Mouse (Mus musculus): Measurements from ENCODE around the gene Arhgef1. TPM values are rescaled to one million over a fixed set of nuclear protein-coding genes. Genes with fewer than 3 reads are reported as not detected.

The Arhgef1 gene
- polyA plus RNA-seq, 1 experiment: 51.4 TPM

GRCm38 (mm10) chr7:24967966-24968365, 65.3 kb downstream of the Arhgef1 start:
- no peaks in the 10 kb centered on the region for H3K79me2 ChIP-seq (ENCODE audit: control insufficient read depth, insufficient read depth)
- H3ac ChIP-seq (ENCODE audit: control insufficient read depth, insufficient read length): no peak overlapping the region
- H3K4me3 ChIP-seq: no peak overlapping the region
- TF ChIP-seq SRF (IDR thresholded peaks at IDR 0.05; ENCODE audit: control insufficient read depth, insufficient read length, low read depth) (no peak), POLR2AphosphoS2 (IDR thresholded peaks at IDR 0.05; ENCODE audit: insufficient read length, low read depth) (no peak), TCF12 (IDR thresholded peaks at IDR 0.05; ENCODE audit: insufficient read depth, poor library complexity, severe bottlenecking) (no peak)
- no peak overlapping the region for H3K4me2 ChIP-seq (ENCODE audit: low read depth)
- no peaks in the 10 kb centered on the region for H3K27me3 ChIP-seq (ENCODE audit: control insufficient read depth, insufficient read depth, insufficient read length)
- no peaks in the 10 kb centered on the region for H3K36me3 ChIP-seq (ENCODE audit: control insufficient read depth, insufficient read depth)

GRCm38 (mm10) chr7:24968463-24968862, 65.8 kb downstream of the Arhgef1 start:
- H3ac ChIP-seq (ENCODE audit: control insufficient read depth, insufficient read length): no peak overlapping the region
- TF ChIP-seq CEBPB (IDR thresholded peaks at IDR 0.05; ENCODE audit: insufficient read depth, poor library complexity, severe bottlenecking): no peak
- no peak for TF ChIP-seq POLR2AphosphoS2 (IDR thresholded peaks at IDR 0.05; ENCODE audit: insufficient read length, low read depth)
- TF ChIP-seq POLR2A (IDR thresholded peaks at IDR 0.05; ENCODE audit: insufficient read length, low read depth): no peak
- TF ChIP-seq E2F4 (IDR thresholded peaks at IDR 0.05; ENCODE audit: insufficient read depth): no peak
- no peak for TF ChIP-seq TCF12 (IDR thresholded peaks at IDR 0.05; ENCODE audit: insufficient read depth, poor library complexity, severe bottlenecking)
- no peak for TF ChIP-seq TCF3 (IDR thresholded peaks at IDR 0.05; ENCODE audit: insufficient read length, low read depth)
- TF ChIP-seq MYOG (IDR thresholded peaks at IDR 0.05; ENCODE audit: control insufficient read depth in 1 of 3, insufficient read depth in 1 of 3, insufficient read length in 2 of 3, low read depth in 2 of 3): no peak
- no peak for TF ChIP-seq MYOD1 (IDR thresholded peaks at IDR 0.05; ENCODE audit: control insufficient read depth in 1 of 3, insufficient read length in 2 of 3, low read depth in 2 of 3)
- TF ChIP-seq REST (IDR thresholded peaks at IDR 0.05; ENCODE audit: insufficient read depth, insufficient read length): no peak
- TF ChIP-seq MAX (IDR thresholded peaks at IDR 0.05; ENCODE audit: low read depth): no peak
- TF ChIP-seq SRF (IDR thresholded peaks at IDR 0.05; ENCODE audit: control insufficient read depth, insufficient read length, low read depth): no peak
- TF ChIP-seq USF1 (IDR thresholded peaks at IDR 0.05; ENCODE audit: low read depth): no peak
- no peak overlapping the region for H3K4me3 ChIP-seq
- H3K79me2 ChIP-seq (ENCODE audit: control insufficient read depth, insufficient read depth): no peaks in the 10 kb centered on the region
- no peaks in the 10 kb centered on the region for H3K36me3 ChIP-seq (ENCODE audit: control insufficient read depth, insufficient read depth)
- no peaks in the 10 kb centered on the region for H3K27me3 ChIP-seq (ENCODE audit: control insufficient read depth, insufficient read depth, insufficient read length)
- H3K4me2 ChIP-seq (ENCODE audit: low read depth): no peak overlapping the region

- Histone ChIP-seq H3K27me3 (ENCODE audit: control insufficient read depth, insufficient read depth, insufficient read length) (no peaks in the 10 kb centered on the region), H3K4me3 (no peak overlapping the region), H3K36me3 (ENCODE audit: control insufficient read depth, insufficient read depth) (no peaks in the 10 kb centered on the region), H3ac (ENCODE audit: control insufficient read depth, insufficient read length) (no peak overlapping the region), H3K79me2 (ENCODE audit: control insufficient read depth, insufficient read depth) (no peaks in the 10 kb centered on the region), H3K4me2 (ENCODE audit: low read depth) (no peak overlapping the region)
- TF ChIP-seq MYOG (IDR thresholded peaks at IDR 0.05; ENCODE audit: control insufficient read depth in 1 of 3, insufficient read depth in 1 of 3, insufficient read length in 2 of 3, low read depth in 2 of 3) (no peak), E2F4 (IDR thresholded peaks at IDR 0.05; ENCODE audit: insufficient read depth) (no peak), SRF (IDR thresholded peaks at IDR 0.05; ENCODE audit: control insufficient read depth, insufficient read length, low read depth) (no peak), POLR2A (IDR thresholded peaks at IDR 0.05; ENCODE audit: insufficient read length, low read depth) (no peak), TCF3 (IDR thresholded peaks at IDR 0.05; ENCODE audit: insufficient read length, low read depth) (no peak), POLR2AphosphoS2 (IDR thresholded peaks at IDR 0.05; ENCODE audit: insufficient read length, low read depth) (no peak), TCF12 (IDR thresholded peaks at IDR 0.05; ENCODE audit: insufficient read depth, poor library complexity, severe bottlenecking) (no peak), MYOD1 (IDR thresholded peaks at IDR 0.05; ENCODE audit: control insufficient read depth in 1 of 3, insufficient read length in 2 of 3, low read depth in 2 of 3) (no peak), MAX (IDR thresholded peaks at IDR 0.05; ENCODE audit: low read depth) (no peak), CEBPB (IDR thresholded peaks at IDR 0.05; ENCODE audit: insufficient read depth, poor library complexity, severe bottlenecking) (no peak), REST (IDR thresholded peaks at IDR 0.05; ENCODE audit: insufficient read depth, insufficient read length) (no peak), USF1 (IDR thresholded peaks at IDR 0.05; ENCODE audit: low read depth) (no peak)
Observed at GRCm38 (mm10) chr7:24969805-24970204, 67.1 kb downstream of the Arhgef1 start.

GRCm38 (mm10) chr7:24970341-24970740, 67.6 kb downstream of the Arhgef1 start:
- TF ChIP-seq E2F4 (IDR thresholded peaks at IDR 0.05; ENCODE audit: insufficient read depth) (no peak), POLR2AphosphoS2 (IDR thresholded peaks at IDR 0.05; ENCODE audit: insufficient read length, low read depth) (no peak), TCF3 (IDR thresholded peaks at IDR 0.05; ENCODE audit: insufficient read length, low read depth) (no peak), SRF (IDR thresholded peaks at IDR 0.05; ENCODE audit: control insufficient read depth, insufficient read length, low read depth) (no peak)
- Histone ChIP-seq H3ac (ENCODE audit: control insufficient read depth, insufficient read length) (no peak overlapping the region), H3K36me3 (ENCODE audit: control insufficient read depth, insufficient read depth) (no peaks in the 10 kb centered on the region), H3K4me2 (ENCODE audit: low read depth) (no peak overlapping the region), H3K4me3 (no peak overlapping the region), H3K27me3 (ENCODE audit: control insufficient read depth, insufficient read depth, insufficient read length) (no peaks in the 10 kb centered on the region), H3K79me2 (ENCODE audit: control insufficient read depth, insufficient read depth) (no peaks in the 10 kb centered on the region)

GRCm38 (mm10) chr7:24971261-24971971, 68.7 kb downstream of the Arhgef1 start:
- peak overlapping the region; percentile 64 for H3K4me3 ChIP-seq
- H3K36me3 ChIP-seq (ENCODE audit: control insufficient read depth, insufficient read depth): no peaks in the 10 kb centered on the region
- no peaks in the 10 kb centered on the region for H3K79me2 ChIP-seq (ENCODE audit: control insufficient read depth, insufficient read depth)
- H3ac ChIP-seq (ENCODE audit: control insufficient read depth, insufficient read length): peak overlapping the region; percentile 2
- H3K4me2 ChIP-seq (ENCODE audit: low read depth): peak overlapping the region; percentile 92
- TF ChIP-seq SRF (IDR thresholded peaks at IDR 0.05; ENCODE audit: control insufficient read depth, insufficient read length, low read depth) (no peak), MYOD1 (IDR thresholded peaks at IDR 0.05; ENCODE audit: control insufficient read depth in 1 of 3, insufficient read length in 2 of 3, low read depth in 2 of 3) (peak in 1 of 3 experiments; percentile 32)
- no peaks in the 10 kb centered on the region for H3K27me3 ChIP-seq (ENCODE audit: control insufficient read depth, insufficient read depth, insufficient read length)
